Mouse (Mus musculus) layer of hippocampus, postnatal 36 days (tissue): Measurements from ENCODE around the gene Pagr1a. TPM values are rescaled to one million over a fixed set of nuclear protein-coding genes. Genes with fewer than 3 reads are reported as not detected.

ENCODE experiments used
- DNase-seq, 2 experiments: peaks; one replicate each; pipeline ENCODE4 v3.0.0; 2022
- microRNA-seq, 2 experiments: library from miRNA; unstranded; fragments of <30 nt; microRNA quantifications; one replicate each; pipeline ENCODE4 v1.2.0; 2021
- total RNA-seq, 2 experiments: library from RNA; stranded (reverse); gene quantifications; 2 replicates each; pipeline ENCODE4 v1.2.3; 2021

Gene Pagr1a
- total RNA-seq, 2 experiments from 2014 or later, result 10.4 to 16.2 TPM

DNA sequence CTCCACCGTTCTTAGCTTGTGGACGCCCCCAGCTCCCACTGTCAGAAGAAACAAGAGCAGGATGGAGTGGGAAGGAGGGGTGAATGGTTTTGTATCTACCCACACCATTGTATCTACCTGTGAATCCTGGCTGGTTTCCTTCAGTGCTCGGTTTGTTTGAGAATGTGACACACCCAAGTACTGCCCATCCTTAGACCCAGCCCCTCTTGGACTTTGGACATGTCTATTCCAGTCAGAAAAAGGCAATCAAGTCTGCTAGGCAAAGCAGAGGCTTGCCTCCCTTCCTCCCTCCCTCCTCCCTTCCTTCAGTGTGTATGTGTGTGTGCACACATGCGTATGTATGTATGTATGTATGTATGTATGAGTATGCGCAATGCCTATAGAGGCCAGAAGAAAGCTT lies 13.5 kb downstream of the Pagr1a start:
- no peak for DNase-seq

DNA sequence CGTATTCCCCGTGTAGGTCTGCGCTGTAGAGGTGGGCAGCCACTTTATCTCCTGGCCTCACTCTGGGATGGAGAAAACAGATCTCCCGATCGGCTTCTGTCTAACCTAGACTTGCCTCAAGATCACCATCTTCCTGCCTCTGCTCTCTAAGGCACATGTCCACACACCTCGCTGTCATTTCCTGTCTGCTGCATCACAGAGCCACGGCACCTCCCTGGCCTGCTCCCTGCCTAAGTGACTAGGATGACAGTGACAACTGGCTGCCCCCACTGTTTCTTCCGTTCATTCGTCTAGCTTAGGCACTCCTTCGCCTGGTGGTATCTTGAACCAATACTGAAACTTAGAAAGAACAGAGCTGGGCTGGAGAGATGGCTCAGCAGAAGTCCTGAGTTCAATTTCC lies 17.6 kb downstream of the Pagr1a start:
- DNase-seq, result no peak

DNA sequence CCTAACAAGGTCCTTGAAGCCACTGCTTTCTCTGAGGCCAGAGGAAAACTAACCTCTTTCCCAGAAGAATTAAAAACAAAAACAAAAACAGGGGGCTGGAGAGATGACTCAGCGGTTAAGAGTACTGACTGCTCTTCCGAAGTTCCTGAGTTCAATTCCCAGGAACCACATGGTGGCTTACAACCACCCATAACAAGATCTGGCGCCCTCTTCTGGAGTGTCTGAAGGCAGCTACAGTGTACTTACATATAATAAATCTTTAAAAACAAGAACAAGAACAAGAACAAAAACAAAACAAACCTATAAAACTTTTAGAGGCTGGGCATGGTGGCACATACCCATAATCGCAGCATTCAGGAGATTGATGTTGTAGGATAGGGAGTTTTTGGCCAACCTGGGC lies 20.7 kb downstream of the Pagr1a start:
- DNase-seq, result no peak

DNA sequence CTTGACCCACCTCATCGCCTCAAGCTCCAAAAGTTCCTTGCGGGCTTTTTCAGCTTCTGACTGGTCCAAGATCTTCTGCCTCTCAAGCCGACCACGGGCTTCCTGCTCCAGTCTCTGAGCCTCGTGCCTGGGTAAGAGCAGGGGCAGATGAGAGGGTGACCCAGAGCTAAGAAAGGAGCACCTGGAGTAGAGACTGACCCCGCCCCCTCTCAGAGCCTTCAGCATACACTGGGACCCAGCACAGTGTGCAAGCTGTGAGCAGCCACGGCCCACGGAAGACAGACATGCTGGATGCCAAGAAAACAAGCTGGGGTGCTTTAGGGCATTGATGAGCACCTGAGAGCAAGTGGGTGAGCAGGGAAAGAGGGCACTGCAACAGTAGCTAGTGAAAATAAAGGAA lies 28.3 kb downstream of the Pagr1a start:
- DNase-seq, result no peak

DNA sequence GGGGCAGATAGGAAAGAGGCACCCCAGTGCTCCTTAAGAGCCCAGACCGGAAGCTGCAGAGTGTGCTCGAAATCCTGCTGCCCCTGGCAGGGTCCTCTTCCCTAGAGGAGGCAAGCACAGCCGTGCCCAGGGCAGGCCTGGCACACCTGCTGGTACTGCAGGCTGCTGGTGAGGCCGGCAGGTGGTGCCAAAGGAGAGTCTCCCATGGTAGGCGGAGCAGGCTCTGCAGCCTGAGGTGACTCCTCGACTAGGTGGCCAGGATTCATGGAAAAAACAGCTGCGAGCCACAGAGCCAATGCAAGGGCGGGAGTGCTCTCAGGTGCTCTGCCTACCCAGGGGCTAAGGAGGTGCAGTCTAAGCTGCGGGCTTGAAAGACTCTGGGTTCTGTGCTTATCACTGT lies 30.8 kb downstream of the Pagr1a start:
- no peak for DNase-seq

- DNase-seq, result no peak
These were observed 32.3 kb downstream of the Pagr1a start for GRCm38 (mm10) chr7:126984667-126985444.

- no peak for DNase-seq
These were observed 34.0 kb downstream of the Pagr1a start for GRCm38 (mm10) chr7:126983113-126983512.

DNA sequence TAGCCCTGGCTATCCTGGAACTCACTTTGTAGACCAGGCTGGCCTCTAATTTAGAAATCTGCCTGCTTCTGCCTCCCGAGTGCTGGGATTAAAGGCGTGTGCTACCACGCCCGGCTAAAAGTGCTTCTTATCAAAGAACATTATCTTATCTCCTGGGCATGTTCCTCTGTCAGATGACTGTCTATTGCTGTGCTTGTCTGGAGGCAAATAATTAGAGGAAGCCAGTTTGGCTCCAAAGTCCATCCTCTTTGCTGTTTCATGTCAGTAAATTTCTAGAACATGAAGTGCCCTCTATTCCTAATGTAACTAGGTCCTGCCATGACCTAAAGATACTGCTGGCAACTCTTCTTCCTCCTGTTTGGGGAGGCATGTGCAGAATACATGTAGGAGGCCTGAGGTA lies 35.1 kb downstream of the Pagr1a start:
- DNase-seq, result no peak

DNA sequence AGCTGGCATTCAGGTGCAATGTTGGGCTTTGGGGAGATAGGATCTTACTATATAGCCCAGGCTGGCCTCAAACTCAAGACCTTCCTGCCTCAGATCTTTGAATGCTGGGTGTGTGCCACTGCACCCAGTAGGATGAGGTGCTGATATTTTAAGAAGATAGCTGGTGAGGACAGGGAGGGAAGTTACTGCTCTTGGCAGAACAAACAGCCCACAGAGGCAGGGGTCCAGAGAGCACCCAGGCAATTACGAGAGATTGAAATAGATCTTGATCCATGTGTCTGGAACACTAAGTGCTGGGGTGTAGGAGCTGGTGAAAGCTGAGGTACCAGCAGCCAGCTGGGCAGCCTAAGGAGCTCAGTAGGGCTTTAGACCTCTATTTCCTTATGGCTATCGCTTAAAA lies 35.6 kb downstream of the Pagr1a start:
- no peak for DNase-seq

DNA sequence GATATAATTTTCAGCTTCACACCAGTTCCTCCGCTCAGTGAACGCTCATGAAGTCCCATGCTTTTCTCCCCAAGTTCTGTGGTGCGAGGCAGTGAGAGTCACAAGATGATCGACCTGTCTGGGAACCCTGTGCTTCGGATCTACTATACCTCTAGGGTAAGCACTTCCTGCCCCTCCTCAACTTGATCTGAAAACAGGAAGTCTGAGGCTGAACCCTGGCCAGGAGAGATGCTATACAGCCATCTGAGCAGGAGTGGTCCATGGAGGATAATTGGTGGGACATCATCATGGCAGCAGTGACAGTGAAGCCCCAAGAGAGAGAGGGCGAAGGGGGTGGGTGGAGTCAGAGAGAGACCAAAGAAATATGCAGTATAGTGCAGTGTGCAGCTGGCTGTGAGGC lies 38.3 kb downstream of the Pagr1a start:
- no peak for DNase-seq

DNA sequence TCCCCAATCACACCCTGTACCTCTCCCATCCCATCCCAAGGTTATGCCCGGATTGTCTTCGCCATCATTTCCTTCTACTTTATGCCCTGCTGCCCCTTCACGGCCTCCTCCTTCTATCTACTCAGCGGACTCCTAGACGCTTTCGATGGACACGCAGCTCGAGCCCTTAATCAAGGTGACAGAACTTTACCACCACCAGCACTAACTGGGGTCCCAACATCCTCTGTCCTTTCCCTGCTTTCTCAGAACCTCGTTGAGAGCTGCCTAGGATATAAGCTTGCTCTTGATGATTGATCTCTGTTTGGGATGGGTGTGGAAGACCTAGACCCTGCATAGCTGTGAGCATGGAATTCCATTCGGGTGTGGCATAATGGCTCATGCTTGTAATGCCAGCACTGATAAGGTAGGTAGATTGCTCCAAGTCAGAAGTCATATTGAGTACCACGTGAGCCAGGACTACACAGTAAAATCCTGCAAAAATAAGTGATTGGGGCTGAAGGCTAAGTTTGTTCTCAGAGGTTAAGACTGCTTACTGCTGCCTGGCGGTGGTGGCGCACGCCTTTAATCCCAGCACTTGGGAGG lies 40.2 kb downstream of the Pagr1a start:
- DNase-seq, result no peak

GRCm38 (mm10) chr7:126975950-126976866 lies 40.9 kb downstream of the Pagr1a start, which contains the start of gene Cdiptos:
Gene Cdiptos (minus strand): TSS chr7:126976098.
- peak; percentile 94 to 95 for DNase-seq

DNA sequence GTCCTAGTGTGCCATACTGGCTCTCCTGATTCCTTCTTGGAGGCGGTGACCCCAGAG lies 41.4 kb downstream of the Pagr1a start, which contains the start of gene Cdipt:
Gene Cdipt, plus strand, starts transcription at position 22 of the 57 bp plus-strand sequence.
- DNase-seq, result no peak

DNA sequence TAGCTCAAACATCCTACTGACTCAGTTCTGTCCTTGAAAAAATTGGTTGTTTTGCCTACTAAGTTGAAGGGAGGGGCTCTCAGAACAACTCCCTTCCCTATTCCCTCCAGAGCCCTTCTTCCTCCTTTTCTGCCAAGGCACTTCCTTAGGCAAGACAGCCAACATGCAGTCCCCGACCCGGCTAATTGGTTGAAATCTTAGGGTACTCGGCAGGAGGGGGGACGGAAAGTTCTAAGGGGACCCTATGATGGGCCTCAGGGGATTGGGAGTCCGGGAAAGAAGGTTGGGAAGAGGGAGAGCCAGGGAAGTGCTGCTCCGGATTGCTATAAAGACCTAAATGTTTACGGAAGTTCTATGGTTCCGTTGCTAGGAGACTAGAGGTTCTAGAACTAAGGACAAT lies 41.7 kb downstream of the Pagr1a start:
- no peak for DNase-seq

DNA sequence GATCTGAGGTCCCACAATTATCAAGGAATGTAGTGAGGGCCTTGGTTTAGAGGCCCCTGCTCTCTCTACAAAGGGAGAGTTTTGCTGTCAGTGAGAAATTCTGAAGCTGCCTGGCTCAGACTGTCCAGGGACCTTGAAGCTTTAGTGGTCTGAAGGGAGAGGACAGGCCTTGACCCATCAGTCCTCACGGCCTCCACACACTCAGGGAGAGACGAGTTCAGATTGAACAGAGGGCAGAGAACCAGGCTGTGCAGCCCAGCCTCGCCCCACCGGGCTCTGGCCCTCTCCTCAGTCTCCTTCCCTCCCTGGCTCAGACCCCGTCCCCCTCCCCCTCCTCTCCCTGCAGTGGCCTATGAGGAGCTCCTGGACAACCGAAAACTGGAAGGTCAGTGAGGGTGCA lies 49.8 kb downstream of the Pagr1a start:
- no peak for DNase-seq

- DNase-seq, result no peak
These were observed 51.6 kb downstream of the Pagr1a start for GRCm38 (mm10) chr7:126965568-126965967.

Small RNA genes lying within 50 kb of the gene (microRNA-seq; reads per million reads assigned to microRNA genes)
- 0 reads per million in 2 experiments for gene Gm44343

Other genes starting within 250 kb of the Pagr1a start
- 100 to 1,000 TPM; 278 to 291 TPM for gene Ypel3, start 240.4 kb downstream of the Pagr1a start, total RNA-seq
- 1 to 10 TPM in 1 of 2 experiments, under 1 TPM in 1; 0.75 to 1.1 TPM for gene Tbx6, start 235.9 kb downstream of the Pagr1a start, total RNA-seq
- gene Ppp4c, start 224.9 kb downstream of the Pagr1a start, total RNA-seq, result 10 to 100 TPM; 54.3 to 59.5 TPM
- 10 to 100 TPM; 75.1 to 83.3 TPM for gene Fam57b, start 219.7 kb downstream of the Pagr1a start, total RNA-seq
- gene 4930451I11Rik, start 185.7 kb downstream of the Pagr1a start, total RNA-seq, result not detected
- 10 to 100 TPM; 16.1 to 17.7 TPM for gene Doc2a, start 169.9 kb downstream of the Pagr1a start, total RNA-seq
- gene Hirip3, start 155.4 kb downstream of the Pagr1a start, total RNA-seq, result 10 to 100 TPM; 29.5 to 32.0 TPM
- gene Ino80e, start 155.0 kb downstream of the Pagr1a start, total RNA-seq, result 10 to 100 TPM; 53.5 to 56.0 TPM
- gene Taok2, start 132.6 kb downstream of the Pagr1a start, total RNA-seq, result 100 to 1,000 TPM; 151 to 165 TPM
- 10 to 100 TPM; 23.2 to 23.8 TPM for gene Tmem219, start 94.4 kb downstream of the Pagr1a start, total RNA-seq
- gene Kctd13, start 88.5 kb downstream of the Pagr1a start, total RNA-seq, result 100 to 1,000 TPM; 161 to 171 TPM
- gene Asphd1, start 67.8 kb downstream of the Pagr1a start, total RNA-seq, result 10 to 100 TPM; 34.1 to 35.4 TPM
- gene Sez6l2, start 66.8 kb downstream of the Pagr1a start, total RNA-seq, result 100 to 1,000 TPM; 427 to 447 TPM
- gene Cdipt, start 41.4 kb downstream of the Pagr1a start, total RNA-seq, result 100 to 1,000 TPM; 159 to 164 TPM
- under 1 TPM in 1 of 2 experiments, not detected in 1; 0.35 TPM for gene Cdiptos, start 41.3 kb downstream of the Pagr1a start, total RNA-seq
- gene Mvp, start 2.7 kb downstream of the Pagr1a start, total RNA-seq, result 1 to 10 TPM; 7.2 to 8.4 TPM
- under 1 TPM in 1 of 2 experiments, not detected in 1; 0.90 TPM for gene Pagr1b, start 868 bp downstream of the Pagr1a start, total RNA-seq
- 10 to 100 TPM; 68.6 to 82.2 TPM for gene Gm42742, start 3.7 kb upstream of the Pagr1a start, total RNA-seq
- gene Prrt2, start 3.9 kb upstream of the Pagr1a start, total RNA-seq, result 100 to 1,000 TPM; 229 to 233 TPM
- gene Maz, start 9.7 kb upstream of the Pagr1a start, total RNA-seq, result 100 to 1,000 TPM; 258 to 261 TPM
- 1 to 10 TPM; 6.9 to 7.3 TPM for gene Kif22, start 25.1 kb upstream of the Pagr1a start, total RNA-seq
- not detected for gene Zg16, start 70.0 kb upstream of the Pagr1a start, total RNA-seq
- gene AI467606, start 74.0 kb upstream of the Pagr1a start, total RNA-seq, result 1 to 10 TPM in 1 of 2 experiments, under 1 TPM in 1; 0.92 to 1.1 TPM
- under 1 TPM; 0.32 to 0.66 TPM for gene Qprt, start 104.9 kb upstream of the Pagr1a start, total RNA-seq
- gene Spn, start 120.5 kb upstream of the Pagr1a start, total RNA-seq, result under 1 TPM; 0.50 to 0.73 TPM
- gene Cd2bp2, start 178.7 kb upstream of the Pagr1a start, total RNA-seq, result 10 to 100 TPM; 93.9 to 95.1 TPM
- gene Tbc1d10b, start 191.1 kb upstream of the Pagr1a start, total RNA-seq, result 100 to 1,000 TPM; 107 to 108 TPM
- gene Mylpf, start 191.5 kb upstream of the Pagr1a start, total RNA-seq, result 1 to 10 TPM in 1 of 2 experiments, not detected in 1; 1.1 TPM
- 10 to 100 TPM; 21.0 TPM for gene Zfp553, start 215.7 kb upstream of the Pagr1a start, total RNA-seq
- gene Sept1, start 215.8 kb upstream of the Pagr1a start, total RNA-seq, result 1 to 10 TPM; 5.2 to 5.4 TPM
- gene Zfp771, start 226.9 kb upstream of the Pagr1a start, total RNA-seq, result 10 to 100 TPM; 69.3 to 74.9 TPM
- 10 to 100 TPM; 21.0 to 21.9 TPM for gene Dctpp1, start 243.4 kb upstream of the Pagr1a start, total RNA-seq